Mouse (Mus musculus): ENCODE measurements at regions not wholly inside any gene's neighbourhood (a gene's known extent, or its start where the extent isn't known, plus 50 kb on each side); places are given as distances from the start of the nearest gene placed in this dataset.

DNA sequence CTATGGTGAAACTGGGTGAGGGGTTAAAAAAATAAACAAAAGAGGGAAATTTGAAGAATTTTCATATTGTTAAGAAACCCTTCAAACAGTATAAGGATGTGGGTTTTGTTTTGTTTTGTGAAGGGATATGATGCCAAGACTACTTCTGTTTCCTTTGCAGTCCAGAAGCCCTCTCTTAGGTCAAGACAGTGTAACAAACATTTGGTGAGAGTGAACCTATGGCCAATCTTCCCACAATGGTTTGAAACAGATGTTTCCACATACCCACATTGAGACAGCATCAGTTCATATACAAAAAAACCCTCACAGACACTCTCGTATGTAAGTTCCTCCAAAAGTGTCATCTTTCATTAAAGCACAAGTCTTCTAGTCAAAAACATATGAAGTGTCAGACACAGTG, 263.6 kb downstream of the Tmsb4x start:
- TF ChIP-seq CTCF (conservative IDR thresholded peaks at IDR 0.05; ENCODE audit: low read length) (no peak), POU5F1 (IDR thresholded peaks at IDR 0.05; ENCODE audit: borderline replicate concordance, low read length) (no peak)
